Mouse (Mus musculus): Measurements from ENCODE around the gene Sbf1.

Sbf1 gene

GRCm38 (mm10) chr15:89316146-89316545, 1.0 kb upstream of the Sbf1 start:
- DNase-seq, result peak in 1 of 2 experiments; percentile 48

DNA sequence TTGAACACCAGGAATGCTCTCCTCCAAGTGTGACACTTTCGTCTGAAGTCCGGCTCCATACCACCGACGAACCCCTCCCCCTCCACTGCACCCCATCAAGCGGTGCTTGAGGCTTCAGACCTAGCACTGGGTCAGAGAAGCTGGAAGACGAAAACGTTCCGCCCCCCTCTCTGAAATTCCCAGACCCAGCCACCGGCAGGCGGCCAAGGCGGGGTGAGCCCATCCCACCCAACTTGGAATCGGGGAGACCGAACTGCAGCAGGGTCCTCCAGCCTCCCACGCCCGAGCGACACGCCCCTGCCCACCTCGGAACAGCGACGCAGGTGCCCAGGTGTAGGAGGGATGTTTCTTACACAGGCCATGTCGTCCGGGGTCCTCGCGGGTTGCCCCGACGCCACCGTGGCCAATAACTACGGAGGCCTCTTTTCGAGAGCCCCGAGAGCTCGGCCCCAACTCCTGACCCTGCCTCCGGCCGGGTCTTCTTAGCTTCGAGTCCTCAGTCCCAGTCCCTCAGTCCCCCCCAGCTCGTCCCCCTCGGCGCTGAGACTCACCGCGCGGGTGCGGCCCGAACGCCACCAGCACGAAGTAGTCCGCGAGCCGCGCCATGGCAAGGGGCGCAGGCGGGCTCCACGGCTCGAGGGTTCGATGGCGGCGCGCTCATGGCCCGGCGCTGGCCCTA, 461 bp downstream of the Sbf1 start:
- peak; percentile 66 to 71 for DNase-seq

- no peak for DNase-seq
Measured at GRCm38 (mm10) chr15:89314107-89314506, 1.0 kb downstream of the Sbf1 start.

- DNase-seq, result peak; percentile 52 to 59
Measured at GRCm38 (mm10) chr15:89313359-89313758, 1.8 kb downstream of the Sbf1 start.

DNA sequence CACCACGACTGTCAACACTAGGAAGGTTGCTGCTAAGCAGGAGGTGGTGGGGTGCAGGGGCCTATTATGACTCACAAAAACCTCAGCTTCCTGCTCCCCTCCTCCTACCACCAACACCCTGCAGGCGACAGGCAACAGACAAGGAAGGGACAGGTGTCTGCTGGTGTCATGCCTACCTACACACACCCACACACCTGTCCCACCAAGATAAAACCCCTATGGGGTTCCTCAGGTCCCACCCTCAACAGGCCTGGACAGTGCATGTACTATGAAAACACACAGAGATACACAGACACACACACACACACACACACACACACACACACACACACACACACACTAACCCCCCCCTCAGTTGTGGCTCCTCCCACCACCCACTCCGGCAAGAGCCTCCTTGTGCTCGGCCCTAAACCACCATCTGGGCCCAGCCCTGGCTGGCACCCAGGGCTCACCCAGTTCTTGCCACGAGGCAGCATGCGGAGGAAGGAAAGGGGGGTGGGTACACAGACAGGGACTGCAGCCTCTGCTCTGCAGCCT, 5.1 kb downstream of the Sbf1 start:
- DNase-seq, result peak; percentile 68 to 81

DNA sequence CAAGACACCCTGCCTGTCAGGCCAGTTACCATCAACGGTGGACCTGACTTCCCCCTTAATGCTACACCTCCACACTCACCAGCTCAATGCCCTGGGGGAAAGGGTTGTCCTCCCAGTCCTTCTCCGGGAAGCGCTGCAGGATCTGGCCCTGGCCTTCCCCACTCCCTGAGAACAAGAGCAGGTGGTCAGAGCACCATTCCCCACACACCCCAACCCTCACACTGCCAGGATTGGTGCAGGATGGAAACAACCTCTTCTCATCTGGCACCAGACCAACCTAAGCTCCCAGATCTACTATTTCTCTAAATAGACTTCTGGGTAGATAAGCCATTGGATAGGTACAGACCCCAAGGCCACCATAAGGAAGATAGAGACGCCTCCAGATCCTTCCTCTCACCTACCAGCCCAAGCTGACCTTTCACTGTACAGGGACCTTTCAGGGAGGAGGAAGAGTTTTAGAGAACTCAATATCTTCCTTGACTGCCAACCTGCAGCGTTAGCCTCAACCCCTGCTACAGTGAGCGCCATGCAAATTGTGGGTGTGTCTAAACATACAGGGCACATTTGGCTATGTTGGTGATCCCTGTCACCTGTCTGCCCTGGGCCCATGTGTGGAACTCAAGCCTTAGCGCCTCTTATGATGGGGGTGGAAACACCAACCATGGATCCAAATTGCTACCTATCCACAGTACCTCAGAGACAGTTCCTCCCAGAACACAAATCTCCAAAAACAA, 6.5 kb downstream of the Sbf1 start:
- peak in 1 of 2 experiments; percentile 36 for DNase-seq

DNA sequence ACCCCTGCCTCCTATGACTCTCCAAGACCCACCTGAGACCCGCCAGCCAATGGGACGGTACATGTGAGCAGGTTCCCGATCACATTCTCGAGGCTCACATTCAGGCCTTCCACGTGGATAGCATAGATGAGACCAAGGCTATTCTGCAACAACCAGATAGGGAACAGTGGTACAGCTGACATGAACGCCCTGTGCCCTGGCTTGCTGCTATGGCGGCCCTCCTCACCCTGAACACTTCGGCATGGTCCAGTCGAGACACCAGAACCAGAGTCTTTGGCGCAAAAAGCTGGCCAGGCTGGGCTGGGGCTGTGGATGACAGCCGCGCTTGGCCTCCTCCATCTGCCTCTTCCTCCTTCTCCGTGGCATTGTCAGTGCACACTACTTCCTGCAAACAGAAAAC, 7.7 kb downstream of the Sbf1 start:
- peak in 1 of 2 experiments; percentile 6 for DNase-seq

DNA sequence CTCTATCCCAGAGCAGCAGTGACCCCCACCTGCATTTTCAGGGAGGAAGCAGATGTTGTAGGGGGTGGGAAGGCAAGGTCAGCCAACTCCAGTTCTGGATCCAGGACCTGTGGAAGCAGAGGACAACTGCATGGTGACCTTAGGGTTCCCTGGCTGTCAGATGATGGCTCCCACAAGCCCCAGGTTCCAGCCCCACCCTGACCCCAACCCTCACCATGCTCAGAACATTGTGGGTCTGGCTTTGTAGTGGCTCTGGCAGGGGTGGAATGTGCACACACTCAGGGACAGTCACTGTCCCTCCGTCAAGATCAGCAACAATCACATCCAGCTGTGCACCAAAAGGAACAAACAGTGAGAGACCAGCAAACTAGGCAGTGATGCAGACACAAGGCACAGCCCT, 9.1 kb downstream of the Sbf1 start:
- no peak for DNase-seq

GRCm38 (mm10) chr15:89300600-89300999, 14.5 kb downstream of the Sbf1 start:
- DNase-seq, result peak in 1 of 2 experiments; percentile 25

DNA sequence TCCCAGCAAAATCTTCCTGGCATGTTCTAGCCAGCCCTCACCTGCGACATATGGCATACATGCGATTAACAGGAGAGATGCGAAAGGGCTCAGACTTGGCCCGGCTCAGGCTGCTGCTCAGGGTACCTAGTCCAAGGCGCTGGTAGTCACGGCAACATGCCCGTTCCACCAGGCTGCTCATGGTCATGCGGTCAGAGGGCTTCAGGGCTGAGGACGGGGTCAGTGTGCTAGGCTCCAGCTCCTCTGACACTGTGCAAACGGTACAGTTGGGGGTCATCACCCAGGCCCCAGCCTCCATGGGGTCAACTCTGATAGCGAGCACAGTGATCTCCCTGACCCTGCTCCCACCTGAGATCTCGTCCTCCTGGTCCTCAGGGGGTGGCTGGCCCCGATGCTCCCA, 14.9 kb downstream of the Sbf1 start:
- DNase-seq, result no peak

DNA sequence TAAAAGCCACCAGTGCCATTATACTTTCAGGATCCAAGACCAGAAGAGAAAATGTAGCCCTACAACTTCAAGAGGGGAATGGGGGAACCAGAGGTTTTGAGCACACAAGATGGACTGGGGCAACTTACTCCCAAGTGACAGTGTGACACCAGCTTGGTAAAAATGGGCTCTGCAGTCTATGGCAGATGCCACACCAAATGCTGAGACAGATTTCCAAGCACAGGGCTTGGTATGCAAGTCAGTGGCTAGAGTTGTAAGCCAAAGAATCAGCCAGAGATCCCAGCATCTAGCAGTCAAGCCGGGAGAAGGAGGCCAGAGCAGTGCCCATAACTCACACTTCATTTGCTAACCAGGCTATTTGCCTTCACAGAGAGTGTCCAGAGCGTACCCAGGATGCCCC, 17.4 kb downstream of the Sbf1 start:
- DNase-seq, result no peak

DNA sequence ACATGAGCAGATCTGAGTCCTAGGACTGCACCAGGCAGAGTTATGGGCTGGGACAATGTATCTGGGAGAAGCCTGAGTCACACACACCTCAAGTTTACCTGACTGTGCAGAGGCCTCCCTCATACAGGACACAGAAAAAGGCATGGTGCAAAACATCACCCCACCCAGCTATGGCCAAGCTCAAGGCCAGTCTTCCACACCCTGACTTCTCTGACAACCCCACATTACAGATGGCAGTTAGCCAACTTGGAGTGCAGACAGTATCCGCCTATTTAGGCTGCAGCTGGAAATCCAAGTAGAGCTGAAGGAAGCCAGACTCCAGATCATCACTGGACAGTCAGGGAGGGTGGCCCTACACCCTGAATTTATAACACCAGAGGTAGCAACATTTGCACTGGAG, 18.6 kb downstream of the Sbf1 start:
- no peak for DNase-seq

DNA sequence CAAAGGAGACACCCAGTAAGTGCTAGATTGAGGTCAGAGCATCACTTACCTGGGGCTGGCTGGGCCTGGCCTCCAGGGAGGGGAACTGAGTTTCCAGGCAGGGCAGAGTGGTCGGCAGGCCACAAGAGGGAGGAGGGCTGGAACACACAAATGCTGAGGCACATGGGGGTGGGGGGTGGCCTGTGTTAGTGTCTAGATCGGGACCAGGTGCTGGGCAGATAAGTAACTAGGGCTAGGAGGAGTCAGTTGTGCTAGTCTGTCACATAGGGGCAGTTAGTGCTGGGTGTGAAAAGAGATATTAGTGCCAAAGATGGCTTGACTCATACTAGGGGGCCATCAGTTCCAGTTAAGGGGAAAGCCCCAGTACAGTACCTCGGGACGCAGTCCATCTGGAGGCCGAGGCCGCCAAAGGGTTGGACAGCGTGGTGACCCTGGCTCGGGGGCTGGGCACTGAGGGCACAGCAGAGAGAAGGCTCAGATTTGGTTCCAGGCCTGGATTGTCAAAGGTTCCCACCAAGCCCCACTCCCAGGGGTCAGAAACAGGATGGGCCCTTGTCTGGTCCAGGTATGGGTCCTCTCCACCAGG, 19.4 kb downstream of the Sbf1 start:
- no peak for DNase-seq

DNA sequence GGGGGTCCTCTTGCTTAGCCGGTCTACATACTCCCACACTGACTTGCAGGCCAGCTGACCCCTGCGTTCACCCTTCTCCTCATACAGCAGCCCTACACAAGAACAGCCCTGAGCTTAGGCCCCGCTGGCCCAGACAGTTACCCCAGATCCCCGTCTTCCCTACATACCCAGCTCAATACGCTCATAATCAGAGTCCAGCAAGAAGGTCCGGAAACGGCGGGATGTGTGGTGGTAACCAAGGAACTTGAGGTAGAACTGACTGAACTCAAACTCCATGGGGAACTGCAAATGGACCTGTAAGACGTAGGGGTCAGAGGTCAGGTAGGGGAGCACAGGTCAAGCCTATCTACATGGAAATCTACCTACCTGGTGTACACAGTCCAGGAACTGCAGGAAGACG, 21.3 kb downstream of the Sbf1 start:
- DNase-seq, result no peak

- no peak for DNase-seq
Measured at GRCm38 (mm10) chr15:89292795-89293194, 22.3 kb downstream of the Sbf1 start.

DNA sequence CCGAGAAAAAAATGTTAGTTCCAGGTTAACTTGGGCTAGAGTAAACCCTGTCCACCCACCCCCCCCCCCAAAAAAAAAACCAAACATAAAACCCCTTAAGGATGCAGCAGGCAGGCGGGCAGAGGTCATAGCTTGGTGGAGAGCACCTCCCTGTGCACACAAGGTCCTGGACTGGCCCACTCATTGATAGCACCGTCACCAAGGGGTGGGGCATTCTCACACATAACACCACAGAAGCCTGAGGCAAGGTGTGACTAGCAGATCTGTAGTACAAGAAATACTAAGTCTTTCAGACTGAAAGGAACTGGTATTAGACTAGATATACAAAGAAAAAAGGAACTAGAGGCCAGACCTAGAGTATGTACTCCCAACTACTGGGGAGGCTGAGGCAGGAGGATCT, 23.6 kb downstream of the Sbf1 start:
- no peak for DNase-seq

GRCm38 (mm10) chr15:89289455-89289854, 25.7 kb downstream of the Sbf1 start:
- DNase-seq, result no peak

GRCm38 (mm10) chr15:89288227-89288767, 26.8 kb downstream of the Sbf1 start:
- peak; percentile 35 to 48 for DNase-seq

GRCm38 (mm10) chr15:89286582-89286981, 28.5 kb downstream of the Sbf1 start:
- DNase-seq, result peak in 1 of 2 experiments; percentile 58

- peak; percentile 42 to 48 for DNase-seq
Measured at GRCm38 (mm10) chr15:89286114-89286513, 29.0 kb downstream of the Sbf1 start.

GRCm38 (mm10) chr15:89285478-89285877, 29.6 kb downstream of the Sbf1 start:
- DNase-seq, result no peak

- no peak for DNase-seq
Measured at GRCm38 (mm10) chr15:89285004-89285403, 30.1 kb downstream of the Sbf1 start.

GRCm38 (mm10) chr15:89284094-89284493, 31.0 kb downstream of the Sbf1 start:
- no peak for DNase-seq

Data from cerebellum, postnatal 10 days (tissue).